Mouse (Mus musculus): ENCODE measurements around the gene Ntn1.

The Ntn1 gene

DNA sequence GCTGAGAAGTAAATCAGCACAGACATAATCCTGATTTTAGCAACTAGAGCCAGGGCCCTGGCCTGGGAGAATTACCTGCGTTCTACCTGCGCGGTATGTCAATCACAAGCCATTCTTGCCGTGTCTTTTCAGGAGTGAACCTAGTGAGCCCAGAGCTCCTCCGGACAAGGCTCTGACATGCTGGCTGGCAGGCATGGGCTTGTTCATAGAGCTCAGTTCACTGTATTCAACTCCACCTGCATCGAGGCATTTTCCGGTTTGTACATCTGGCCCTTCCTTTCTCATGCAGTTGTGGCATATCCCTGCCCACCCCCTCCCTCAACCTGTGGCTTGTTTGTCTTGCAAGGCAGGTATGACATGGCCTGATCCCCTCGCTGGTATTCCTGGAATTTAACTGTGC, 5.0 kb upstream of the Ntn1 start:
- no peak for DNase-seq

DNA sequence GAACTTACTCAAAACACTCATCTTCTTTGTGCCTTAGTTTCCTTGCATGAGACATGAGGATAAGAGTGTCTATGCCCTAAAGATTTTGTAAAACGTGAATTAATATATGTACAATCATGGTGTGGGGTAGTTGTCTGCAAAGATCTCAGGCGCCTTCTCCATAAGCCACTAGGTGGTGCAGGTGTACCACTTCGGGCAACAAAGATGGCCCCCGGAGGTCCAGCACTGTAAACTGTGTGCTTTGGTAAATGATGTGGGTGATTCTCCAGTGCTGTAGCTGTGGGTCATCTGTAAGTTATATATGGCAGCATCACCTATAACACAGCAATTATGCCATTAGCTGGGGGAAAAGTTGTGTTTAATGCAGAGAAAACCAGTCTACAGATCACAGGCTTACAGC, 3.6 kb upstream of the Ntn1 start:
- no peak for DNase-seq

GRCm38 (mm10) chr11:68401428-68401827, 805 bp upstream of the Ntn1 start:
- DNase-seq, result no peak

DNA sequence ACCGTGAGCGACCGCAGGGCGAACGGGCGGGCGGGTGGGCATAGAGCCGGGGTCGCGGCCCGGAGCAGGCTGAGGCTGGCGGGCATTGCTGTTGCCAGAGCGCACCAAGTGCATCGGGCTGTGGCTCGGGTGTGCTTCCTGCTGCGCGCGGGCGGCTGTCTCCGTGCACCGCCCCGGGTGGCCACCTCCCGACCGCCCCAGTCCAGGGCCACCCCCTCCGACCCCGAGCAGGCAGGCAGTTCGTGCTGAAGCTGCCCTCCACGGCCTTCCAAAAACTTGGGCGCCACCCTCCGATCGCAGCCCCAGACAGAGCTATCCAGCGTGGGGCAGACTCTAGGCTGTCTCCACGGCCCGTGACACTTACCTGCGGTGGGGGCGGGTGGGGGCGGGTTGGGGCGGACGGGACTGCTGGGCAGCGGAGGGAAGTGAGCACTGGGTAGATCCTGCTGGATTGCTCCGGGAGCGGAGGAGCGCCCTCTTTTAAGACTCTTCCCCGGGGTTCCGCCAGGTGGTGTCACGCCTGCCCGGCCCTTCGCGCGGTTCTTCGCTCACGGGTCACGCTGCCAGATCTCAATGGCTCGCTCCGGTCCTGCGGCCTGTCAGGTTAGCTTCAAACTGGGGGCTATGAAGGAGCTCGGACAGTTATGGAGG, 477 bp downstream of the Ntn1 start:
- DNase-seq, result peak; percentile 66

DNA sequence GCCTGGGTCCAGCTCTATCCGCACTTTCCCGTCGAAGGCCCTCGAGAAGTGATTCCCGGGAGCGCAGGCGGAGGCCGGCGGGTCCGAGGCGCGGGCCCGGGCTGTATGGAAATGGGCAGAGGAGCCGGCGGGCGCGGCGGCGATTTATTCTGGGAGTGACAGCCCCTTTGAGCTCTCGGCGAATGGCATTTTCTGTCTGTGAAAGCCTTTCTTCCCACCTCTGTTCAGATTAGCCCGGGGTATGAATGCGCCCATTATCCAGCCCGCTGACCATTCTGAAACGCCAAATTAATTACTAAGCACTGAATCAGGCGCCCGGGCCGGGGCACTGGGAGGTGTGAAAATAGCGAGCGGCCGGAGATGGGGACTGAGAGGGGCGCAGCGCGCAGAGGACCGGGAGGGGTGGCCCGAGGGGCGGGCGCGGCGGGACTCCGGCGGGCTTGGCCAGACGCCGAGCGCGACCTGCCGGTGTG, 1.0 kb downstream of the Ntn1 start:
- no peak for DNase-seq

DNA sequence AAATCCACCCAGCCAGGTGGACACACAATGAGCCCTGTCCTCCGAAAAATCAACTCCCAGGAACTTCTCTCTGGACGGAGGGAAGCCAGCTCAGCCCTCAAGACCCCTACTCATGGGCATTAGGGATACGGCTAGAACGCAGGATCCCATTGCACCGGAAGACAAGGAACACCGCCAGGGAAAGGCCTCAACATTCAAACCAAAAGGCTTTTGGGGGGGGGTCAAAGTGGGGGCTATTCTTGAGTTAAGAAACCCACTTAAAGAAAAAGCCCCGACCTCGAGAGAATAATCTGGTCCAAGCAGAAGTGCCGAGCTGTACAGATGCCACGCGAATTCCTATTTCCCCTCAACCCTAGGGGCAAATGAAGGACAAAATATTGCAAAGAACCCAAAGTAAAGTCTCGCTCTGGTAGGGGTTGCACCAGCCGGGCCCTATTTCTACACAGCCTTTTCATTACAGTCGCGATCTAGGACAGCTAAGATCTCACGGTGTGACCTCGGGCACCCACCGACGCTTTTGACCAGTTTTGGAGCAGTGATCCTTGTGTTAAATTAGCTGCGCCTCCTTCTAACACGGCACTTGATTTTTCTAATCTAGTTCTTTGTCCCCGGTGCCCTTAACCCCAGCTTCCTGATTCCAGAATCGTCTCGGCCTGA, 1.6 kb downstream of the Ntn1 start:
- DNase-seq, result no peak

DNA sequence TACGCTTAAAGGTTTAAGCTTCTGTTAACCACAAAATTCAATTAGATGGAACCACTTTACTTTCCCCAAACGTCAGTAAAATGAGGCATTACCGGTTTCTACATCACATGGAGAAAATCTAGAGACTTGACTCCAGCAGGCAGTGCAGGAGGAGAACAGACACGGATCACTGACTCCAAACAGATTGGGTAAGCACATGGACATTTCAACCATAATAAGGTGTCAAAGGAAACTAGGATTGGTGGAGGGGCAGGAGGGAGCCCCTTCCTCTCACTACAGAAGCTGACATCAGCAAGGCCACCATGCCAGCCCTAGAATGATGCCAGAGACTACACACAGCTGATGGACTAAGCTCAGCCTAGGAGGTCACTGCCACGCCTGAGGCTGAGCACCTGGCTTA, 5.1 kb downstream of the Ntn1 start:
- DNase-seq, result no peak

DNA sequence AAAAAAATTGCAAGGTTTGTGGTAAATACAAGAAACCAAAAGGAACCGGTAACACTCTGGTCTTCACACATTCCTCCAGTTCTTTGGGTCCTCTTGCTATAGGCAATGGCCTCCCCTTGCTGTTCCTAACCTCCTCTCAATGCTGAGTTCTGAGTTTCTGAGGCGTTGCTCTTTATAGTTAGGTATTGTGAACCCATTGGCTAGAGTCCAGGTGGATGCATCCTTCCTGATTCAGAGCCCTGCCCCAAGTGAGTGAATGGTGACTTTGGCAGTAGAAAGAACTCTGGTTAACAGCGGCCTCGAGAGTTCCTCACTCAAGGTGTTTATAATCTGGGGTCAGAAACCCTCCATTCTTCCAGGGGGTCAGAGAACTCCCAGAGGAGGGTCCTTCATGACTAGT, 5.9 kb downstream of the Ntn1 start:
- DNase-seq, result no peak

GRCm38 (mm10) chr11:68393897-68394490, 6.6 kb downstream of the Ntn1 start:
- peak; percentile 76 for DNase-seq

DNA sequence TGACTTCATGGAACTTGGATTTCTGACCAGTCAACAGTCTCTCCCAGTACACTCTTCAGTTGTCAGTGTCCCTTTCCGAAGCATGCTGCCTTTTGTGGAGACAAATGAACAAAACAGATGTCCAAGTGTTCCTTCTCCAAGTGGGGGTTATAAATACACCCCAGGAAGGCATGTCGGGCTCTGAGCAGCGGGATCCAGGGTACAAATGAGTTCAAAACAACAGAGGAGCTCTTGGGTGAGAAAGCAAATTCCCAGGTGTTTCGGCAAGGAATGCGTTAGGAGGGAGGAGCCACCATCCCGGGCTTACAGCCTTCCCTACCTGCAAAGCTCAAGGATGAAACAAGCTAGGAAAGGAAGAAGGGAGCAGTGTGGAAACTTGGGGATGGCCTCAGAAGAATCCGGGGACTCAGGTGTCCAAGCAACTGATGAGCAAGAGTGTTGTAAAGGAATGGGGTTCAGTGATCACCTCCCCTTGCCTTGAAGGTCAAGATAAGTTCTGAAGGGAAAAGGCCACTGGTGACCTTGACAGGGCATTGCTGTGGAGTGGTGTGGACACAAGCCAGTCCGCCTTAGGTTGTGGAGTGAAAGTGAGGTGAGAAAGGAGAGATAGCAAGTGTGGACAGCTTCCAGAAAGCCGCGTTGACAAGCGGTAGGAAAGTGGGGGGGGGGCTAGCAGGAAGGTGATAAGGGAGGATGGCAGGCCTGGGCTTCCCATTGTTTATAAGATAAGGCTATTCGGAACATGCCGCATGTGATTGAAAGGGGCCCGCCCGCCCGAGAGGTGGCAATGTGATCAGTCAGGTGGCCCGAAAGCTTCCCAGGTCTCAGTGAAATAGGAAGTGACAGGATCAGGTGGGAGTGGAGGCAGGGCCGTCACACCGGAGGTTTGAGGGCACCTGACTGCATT, 10.0 kb downstream of the Ntn1 start:
- DNase-seq, result no peak

DNA sequence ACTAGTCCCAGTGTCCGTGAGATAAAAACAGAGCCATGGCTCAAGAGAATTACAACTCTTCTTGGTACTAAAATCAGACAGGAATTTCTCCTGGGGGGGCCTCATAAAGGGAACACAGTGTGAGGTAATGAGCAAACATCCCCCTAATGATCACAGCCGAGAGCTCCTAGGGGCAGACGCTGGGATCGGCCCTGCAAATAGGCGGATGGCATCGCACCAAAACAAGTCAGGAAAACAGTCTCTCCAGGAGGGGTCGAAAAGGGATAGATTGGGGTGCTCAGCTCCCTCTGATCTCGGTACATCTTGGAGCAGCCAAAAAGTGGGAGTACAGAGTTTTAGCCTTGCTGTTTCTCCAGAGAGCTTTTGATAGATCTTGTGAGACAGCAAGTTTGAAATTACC, 11.0 kb downstream of the Ntn1 start:
- no peak for DNase-seq

DNA sequence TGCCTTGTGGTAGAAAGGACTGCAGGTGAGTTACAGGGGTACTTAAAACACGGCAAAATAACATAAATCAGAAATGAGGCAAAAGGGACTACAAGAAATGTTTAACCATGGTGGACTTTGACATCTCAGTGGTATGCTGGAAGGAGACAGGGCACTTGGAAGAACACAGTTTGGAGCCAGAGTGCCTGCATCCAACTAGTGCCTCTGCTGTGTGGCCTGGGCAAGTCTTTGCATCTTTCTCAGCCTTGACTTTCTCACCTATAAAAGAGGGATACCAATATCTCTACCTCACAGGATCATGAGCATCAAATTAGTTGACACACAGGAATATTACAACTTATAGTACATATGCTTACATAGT, 12.0 kb downstream of the Ntn1 start:
- peak; percentile 76 for DNase-seq

DNA sequence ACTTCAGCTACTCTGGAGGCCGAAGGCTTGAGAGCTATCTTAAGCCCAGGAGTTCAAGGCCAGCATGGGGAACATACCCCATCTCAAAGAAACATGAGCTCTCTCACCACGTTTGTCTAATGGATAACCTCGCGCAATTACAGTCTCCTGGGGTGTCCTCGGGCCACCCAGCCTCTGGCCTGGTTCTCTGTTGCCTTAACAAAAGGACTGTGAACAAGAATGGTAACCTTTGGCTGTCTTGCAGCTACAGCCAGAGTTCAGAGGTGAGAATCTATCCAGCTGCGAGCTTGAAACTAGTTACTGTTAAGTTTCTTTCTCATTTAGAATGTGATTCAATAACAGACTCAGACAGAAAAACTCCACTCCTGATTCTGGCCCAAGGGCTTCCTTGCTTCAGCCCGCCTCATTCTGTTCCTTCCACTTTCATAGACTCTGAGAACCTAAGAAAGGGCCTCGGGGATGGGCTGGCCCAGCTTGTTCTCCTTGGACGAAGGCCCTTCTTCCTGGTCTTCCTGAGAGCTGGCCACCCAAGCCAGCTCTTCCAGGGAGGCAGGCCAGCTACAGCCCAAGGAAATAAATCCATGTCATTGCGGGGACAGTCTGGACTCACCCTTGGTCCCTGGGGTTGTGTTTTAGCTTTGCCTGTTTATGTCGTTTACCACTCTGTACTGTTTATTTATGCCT, 12.5 kb downstream of the Ntn1 start:
- DNase-seq, result peak; percentile 89

DNA sequence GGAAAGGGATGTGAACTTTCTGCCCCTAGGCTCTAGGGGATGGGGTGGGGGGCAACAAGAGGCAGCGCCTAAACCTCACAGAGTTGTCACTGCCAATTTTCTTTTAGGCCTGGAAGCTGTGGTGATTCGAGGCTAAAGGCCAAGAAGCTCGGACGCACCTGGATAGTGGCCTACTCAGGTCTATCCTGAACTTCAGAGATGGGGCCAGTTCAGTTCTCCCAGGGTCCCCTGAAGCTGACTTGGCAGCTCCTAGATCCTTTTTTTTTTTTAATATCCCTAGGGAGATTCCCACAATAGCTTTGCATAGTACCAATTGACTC, 13.2 kb downstream of the Ntn1 start:
- no peak for DNase-seq

DNA sequence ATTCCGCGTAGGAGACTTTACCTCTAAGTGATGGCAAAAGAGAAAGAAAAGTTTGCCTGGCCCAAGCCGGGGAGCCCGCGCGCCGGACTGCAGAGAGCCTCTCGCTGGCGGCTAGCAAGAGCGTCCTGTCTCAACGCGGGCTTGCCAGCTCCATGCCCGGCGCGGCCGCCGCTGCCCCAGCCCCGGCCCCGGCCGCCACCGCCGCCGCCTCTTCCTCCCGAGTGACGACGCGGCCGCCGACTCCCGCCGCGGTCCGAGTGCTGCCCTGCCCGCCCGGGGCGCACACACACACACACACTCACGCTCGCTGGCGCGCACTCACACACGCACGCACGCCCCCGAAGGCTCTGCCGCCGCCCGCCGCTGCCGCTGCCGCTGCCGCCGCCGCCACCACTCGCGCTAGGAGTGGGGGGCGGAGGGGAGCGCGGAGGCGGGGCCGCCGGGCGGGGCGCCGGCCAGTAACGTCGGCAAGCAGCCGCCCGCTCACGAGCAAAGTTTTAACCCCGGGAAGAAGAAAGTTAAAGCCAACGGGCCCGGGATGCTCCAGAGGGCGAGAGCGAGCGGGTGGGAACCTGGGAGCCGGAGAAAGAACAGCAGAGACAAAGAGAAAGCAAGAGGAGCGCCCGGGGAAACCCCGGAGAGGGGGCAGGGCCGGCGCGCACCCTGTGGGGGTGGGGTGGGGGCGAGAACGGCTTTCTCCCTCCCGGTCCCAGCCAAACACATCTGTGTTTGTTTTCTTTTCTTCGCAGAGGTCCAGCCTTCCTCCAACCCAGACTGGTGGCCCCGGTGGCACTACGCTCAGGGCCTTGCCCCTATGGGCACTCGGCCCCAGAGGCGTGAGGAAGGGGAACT, 13.8 kb downstream of the Ntn1 start:
- DNase-seq, result peak; percentile 82

DNA sequence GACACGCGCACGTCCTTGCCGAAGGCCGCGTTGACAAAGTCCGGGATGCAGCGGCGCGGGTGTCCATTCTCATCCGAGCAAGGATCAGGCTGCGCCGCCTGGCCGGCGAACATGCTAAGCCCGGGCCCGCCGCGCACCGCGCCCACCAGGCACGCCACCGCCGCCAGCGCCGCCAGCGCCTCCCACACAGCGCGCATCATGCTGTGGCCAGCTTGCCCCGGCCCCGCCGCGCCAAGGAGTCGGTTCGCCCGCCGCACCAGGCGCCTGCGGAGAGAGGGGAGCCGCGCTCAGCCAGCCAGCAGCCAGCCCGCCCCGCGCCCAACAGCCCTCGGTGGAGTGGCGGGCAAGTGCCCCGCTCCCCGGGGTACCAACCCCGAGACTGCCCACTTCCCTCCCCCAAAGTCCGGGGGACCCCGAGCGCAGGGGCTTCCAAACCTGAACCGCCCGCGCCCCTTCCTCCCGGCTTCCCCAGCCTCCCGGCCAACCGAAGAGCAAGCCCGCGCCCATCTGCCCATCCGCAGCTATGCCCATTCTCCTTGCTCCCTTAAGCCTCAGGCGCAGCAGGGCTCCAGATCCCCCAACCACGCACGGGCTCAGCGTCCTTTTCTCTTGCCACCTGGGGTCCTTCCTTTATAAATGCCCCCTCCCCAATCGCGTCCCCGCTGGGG, 14.6 kb downstream of the Ntn1 start:
- no peak for DNase-seq

GRCm38 (mm10) chr11:68385021-68385821, 15.4 kb downstream of the Ntn1 start:
- no peak for DNase-seq

- DNase-seq, result no peak
These were observed 16.0 kb downstream of the Ntn1 start for GRCm38 (mm10) chr11:68384592-68385020.

- DNase-seq, result no peak
These were observed 16.5 kb downstream of the Ntn1 start for GRCm38 (mm10) chr11:68384131-68384530.

DNA sequence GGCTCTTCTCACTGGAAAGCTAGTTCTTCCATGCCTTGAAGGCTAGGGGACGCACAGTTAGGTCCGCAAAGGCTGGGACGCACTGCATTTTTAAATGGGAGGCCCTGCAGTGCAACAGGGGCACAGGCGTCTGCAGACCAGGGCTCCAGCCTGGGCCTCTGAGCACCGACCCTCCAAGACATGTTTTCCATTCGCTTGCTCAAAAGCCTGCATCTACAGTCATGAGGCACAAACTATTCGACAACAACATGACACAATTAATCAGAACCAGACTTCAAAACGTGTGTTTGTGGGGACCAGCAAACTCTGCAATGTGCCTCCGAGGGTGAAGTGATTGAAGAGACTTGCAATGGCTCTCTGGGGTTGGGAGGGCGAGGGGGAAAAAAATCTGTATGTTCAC, 17.1 kb downstream of the Ntn1 start:
- no peak for DNase-seq

DNA sequence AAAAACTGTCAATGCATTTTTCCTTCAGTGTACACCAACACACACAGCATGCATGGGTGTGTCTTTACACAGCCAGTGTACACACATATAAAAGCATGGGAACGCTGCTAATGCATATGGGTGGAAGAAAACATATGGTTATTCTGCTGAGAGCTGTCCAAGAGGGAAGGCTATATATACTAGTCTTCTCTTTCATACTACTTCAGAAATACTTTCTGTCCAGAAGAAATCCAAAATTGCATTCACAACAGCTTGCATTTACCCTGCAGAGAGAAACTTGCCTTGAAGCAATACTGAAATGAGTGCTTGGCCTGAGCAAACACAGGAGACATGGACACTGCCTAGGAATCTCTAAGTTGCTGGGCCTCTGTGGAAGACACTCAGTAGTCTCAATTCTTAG, 18.8 kb downstream of the Ntn1 start:
- no peak for DNase-seq
